ENCODE assay signal across 10 mouse cellular contexts in genomic region chr19:46374477-46375088, GRCm38 (mm10). TPM values are rescaled to one million over a fixed set of nuclear protein-coding genes. Genes with fewer than 3 reads are reported as not detected.
DNase-seq lines count a peak whose midpoint lies in the region; ATAC-seq and TF ChIP-seq lines count a peak whose summit lies in the region.
"Had no signal": no experiment of that assay in that cellular context is flagged by ENCODE, and none has a peak within 500 bp of the region (broad histone marks: within the 10 kb centered on the region; RNA-seq: fewer than 3 reads in every experiment).

No protein-coding gene starts in this region.

- no peak for DNase-seq in heart, postnatal 0 days (ENCODE audit: low spot score)
- DNase-seq in heart, adult 11 months = no peak
- no peak for DNase-seq in forebrain, embryonic 10.5 days (ENCODE audit: extremely low spot score, low spot score)
- no peak for DNase-seq in liver, embryonic 14.5 days (ENCODE audit: low read depth in 3 of 3, low spot score in 3 of 3)
- DNase-seq in adrenal gland, postnatal 14 days = no peak
- DNase-seq in urinary bladder, postnatal 10 days (ENCODE audit: low spot score) = no peak
- DNase-seq: kidney, postnatal 36 days had no signal

- peaks cover 37% of the 10 kb centered on the region for H3K36me3 ChIP-seq in heart, postnatal 0 days (replicated peaks; ENCODE audit: control insufficient read depth, insufficient read depth, low read length)
- peaks cover 18% of the 10 kb centered on the region for H3K36me3 ChIP-seq in ES-Bruce4 (ENCODE audit: control insufficient read depth, insufficient read depth, low read length, poor library complexity, severe bottlenecking)
- peaks cover 43% of the 10 kb centered on the region for H3K36me3 ChIP-seq in forebrain, embryonic 10.5 days (replicated peaks)
- H3K36me3 ChIP-seq in liver, embryonic 14.5 days (replicated peaks; ENCODE audit: control insufficient read depth, insufficient read depth, low read depth) = peaks cover 26% of the 10 kb centered on the region
- peaks cover 23% of the 10 kb centered on the region for H3K36me3 ChIP-seq in intestine, embryonic 15.5 days

- no peak overlapping the region for H3K27ac ChIP-seq in heart, postnatal 0 days (ENCODE audit: low read depth)
- H3K27ac ChIP-seq in ES-Bruce4 (ENCODE audit: insufficient read depth, low read length) = no peak overlapping the region
- peak overlapping the region; percentile 22 for H3K27ac ChIP-seq in forebrain, embryonic 10.5 days
- H3K27ac ChIP-seq in liver, embryonic 14.5 days = no peak overlapping the region
- H3K27ac ChIP-seq in intestine, embryonic 15.5 days = no peak overlapping the region

- H3K4me1 ChIP-seq in heart, postnatal 0 days (ENCODE audit: control insufficient read depth, insufficient read depth) = no peaks in the 10 kb centered on the region
- peaks cover 3% of the 10 kb centered on the region for H3K4me1 ChIP-seq in ES-Bruce4 (ENCODE audit: control insufficient read depth, insufficient read depth, low read length)
- H3K4me1 ChIP-seq in forebrain, embryonic 10.5 days = peaks cover 11% of the 10 kb centered on the region
- H3K4me1 ChIP-seq in liver, embryonic 14.5 days (replicated peaks; ENCODE audit: control insufficient read depth in 2 of 2, insufficient read depth in 2 of 2, low read length in 1 of 2) = no peaks in the 10 kb centered on the region
- no peaks in the 10 kb centered on the region for H3K4me1 ChIP-seq in intestine, embryonic 15.5 days (replicated peaks)

- no peak for TF ChIP-seq POLR2A in ES-Bruce4 (IDR thresholded peaks at IDR 0.05; ENCODE audit: insufficient read depth, low read length)

- no peaks in the 10 kb centered on the region for H3K27me3 ChIP-seq in heart, postnatal 0 days (ENCODE audit: control insufficient read depth, insufficient read depth, low read length)
- H3K27me3 ChIP-seq in ES-Bruce4 (ENCODE audit: control insufficient read depth, insufficient read depth, low read length, poor library complexity, severe bottlenecking) = no peaks in the 10 kb centered on the region
- no peaks in the 10 kb centered on the region for H3K27me3 ChIP-seq in forebrain, embryonic 10.5 days (ENCODE audit: poor library complexity, severe bottlenecking)
- H3K27me3 ChIP-seq in liver, embryonic 14.5 days (ENCODE audit: control insufficient read depth, insufficient read depth, low read length) = no peaks in the 10 kb centered on the region
- no peaks in the 10 kb centered on the region for H3K27me3 ChIP-seq in intestine, embryonic 15.5 days (replicated peaks)

- no peak for TF ChIP-seq CTCF in heart, postnatal 0 days (IDR thresholded peaks at IDR 0.05; ENCODE audit: low read depth)
- no peak for TF ChIP-seq CTCF in ES-Bruce4 (IDR thresholded peaks at IDR 0.05; ENCODE audit: low read depth, low read length)
- TF ChIP-seq CTCF in liver, embryonic 14.5 days (IDR thresholded peaks at IDR 0.05; ENCODE audit: low read depth) = no peak

- peak; percentile 12; the same call in 1 of the 2 replicates for ATAC-seq in heart, postnatal 0 days (ENCODE audit: insufficient read depth, low read depth)
- ATAC-seq in liver, embryonic 14.5 days (ENCODE audit: insufficient read depth) = peak; percentile 29
- ATAC-seq in intestine, embryonic 15.5 days = no peak

- no peak overlapping the region for H3K4me2 ChIP-seq in heart, postnatal 0 days (ENCODE audit: low read depth, low read length)
- H3K4me2 ChIP-seq in liver, embryonic 14.5 days (ENCODE audit: low read depth) = no peak overlapping the region
- no peak overlapping the region for H3K4me2 ChIP-seq in intestine, embryonic 15.5 days (replicated peaks)

- H3K4me3 ChIP-seq in heart, postnatal 0 days (ENCODE audit: low read depth, low read length) = no peak overlapping the region
- H3K4me3 ChIP-seq in ES-Bruce4 (ENCODE audit: low read depth, low read length) = peak overlapping the region; percentile 7; the same call in 1 of the 2 replicates
- H3K4me3 ChIP-seq in forebrain, embryonic 10.5 days = no peak overlapping the region
- H3K4me3 ChIP-seq in liver, embryonic 14.5 days (ENCODE audit: insufficient read depth in 1 of 2, low read depth in 2 of 2, low read length in 2 of 2) = no peak overlapping the region
- H3K4me3 ChIP-seq in intestine, embryonic 15.5 days (replicated peaks) = no peak overlapping the region

- 51% methylated on average over 21 of the region's 21 CpGs for WGBS in heart, postnatal 0 days
- WGBS in forebrain, embryonic 10.5 days = 49% methylated on average over 21 of the region's 21 CpGs
- WGBS in liver, embryonic 14.5 days (ENCODE audit: insufficient replicate concordance) = 78% methylated on average over 21 of the region's 21 CpGs
- 56% methylated on average over 21 of the region's 21 CpGs for WGBS in intestine, embryonic 15.5 days

- no peak for TF ChIP-seq EP300 in heart, postnatal 0 days (IDR thresholded peaks at IDR 0.05; ENCODE audit: low read depth)
- no peak for TF ChIP-seq EP300 in ES-Bruce4 (IDR thresholded peaks at IDR 0.05; ENCODE audit: insufficient read depth, low read depth, low read length)
- TF ChIP-seq EP300 in liver, embryonic 14.5 days (IDR thresholded peaks at IDR 0.05; ENCODE audit: low read depth) = no peak

- H3K9me3 ChIP-seq in heart, postnatal 0 days (replicated peaks; ENCODE audit: control insufficient read depth, low read length) = no peaks in the 10 kb centered on the region
- no peaks in the 10 kb centered on the region for H3K9me3 ChIP-seq in ES-Bruce4 (replicated peaks; ENCODE audit: control insufficient read depth, insufficient read depth, low read length, poor library complexity, severe bottlenecking)
- H3K9me3 ChIP-seq in forebrain, embryonic 10.5 days = no peaks in the 10 kb centered on the region
- H3K9me3 ChIP-seq in liver, embryonic 14.5 days (ENCODE audit: control insufficient read depth, low read length) = no peaks in the 10 kb centered on the region
- no peaks in the 10 kb centered on the region for H3K9me3 ChIP-seq in intestine, embryonic 15.5 days
- H3K9me3 ChIP-seq: G1E had no signal

- H3K9ac ChIP-seq in heart, postnatal 0 days (replicated peaks; ENCODE audit: low read depth, low read length) = no peak overlapping the region
- H3K9ac ChIP-seq in ES-Bruce4 (ENCODE audit: low read depth, poor library complexity, severe bottlenecking) = no peak overlapping the region
- no peak overlapping the region for H3K9ac ChIP-seq in liver, embryonic 14.5 days (replicated peaks)
- H3K9ac ChIP-seq in intestine, embryonic 15.5 days = no peak overlapping the region

RNA-seq across cellular contexts. Expression of gene Actr1a, which starts 21.0 kb away (rescaled TPM):
- 153 and 173 TPM in 2 replicates for total RNA-seq in heart, postnatal 0 days (2014; rRNA removed; ENCODE audit: low replicate concordance)
- 115 and 118 TPM in 2 replicates for polyA plus RNA-seq in heart, postnatal 0 days (2015; fragmentation: Nextera tagmentation; extraction: Ambion mirVana)
- polyA plus RNA-seq in ES-Bruce4 (2011; ENCODE audit: insufficient read depth, insufficient read length, low read depth, missing spikeins) = 75.3 and 92.8 TPM in 2 replicates
- 172 and 185 TPM in 2 replicates for polyA plus RNA-seq in forebrain, embryonic 10.5 days (2016; fragmentation: Nextera tagmentation; extraction: Ambion mirVana)
- 23.5 and 28.1 TPM in 2 replicates for polyA plus RNA-seq in liver, embryonic 14.5 days (2012; rRNA removed)
- polyA plus RNA-seq in liver, embryonic 14.5 days (2014; fragmentation: Nextera tagmentation; extraction: Ambion mirVana) = 47.0 and 51.4 TPM in 2 replicates
- 93.2 and 103 TPM in 2 replicates for total RNA-seq in adrenal gland, postnatal 14 days (2021)
- polyA plus RNA-seq in intestine, embryonic 15.5 days (2015; fragmentation: Nextera tagmentation; extraction: Ambion mirVana) = 114 and 118 TPM in 2 replicates

RNA-seq across cellular contexts. Expression of gene Sufu, which starts 22.1 kb away (rescaled TPM):
- total RNA-seq in heart, postnatal 0 days (2014; rRNA removed; ENCODE audit: low replicate concordance) = 10.4 and 11.0 TPM in 2 replicates
- 9.2 and 9.5 TPM in 2 replicates for polyA plus RNA-seq in heart, postnatal 0 days (2015; fragmentation: Nextera tagmentation; extraction: Ambion mirVana)
- polyA plus RNA-seq in ES-Bruce4 (2011; ENCODE audit: insufficient read depth, insufficient read length, low read depth, missing spikeins) = 16.0 and 16.7 TPM in 2 replicates
- polyA plus RNA-seq in forebrain, embryonic 10.5 days (2016; fragmentation: Nextera tagmentation; extraction: Ambion mirVana) = 47.5 and 50.8 TPM in 2 replicates
- 3.2 and 3.6 TPM in 2 replicates for polyA plus RNA-seq in liver, embryonic 14.5 days (2012; rRNA removed)
- polyA plus RNA-seq in liver, embryonic 14.5 days (2014; fragmentation: Nextera tagmentation; extraction: Ambion mirVana) = 4.2 and 5.4 TPM in 2 replicates
- 19.0 and 23.6 TPM in 2 replicates for total RNA-seq in adrenal gland, postnatal 14 days (2021)
- polyA plus RNA-seq in intestine, embryonic 15.5 days (2015; fragmentation: Nextera tagmentation; extraction: Ambion mirVana) = 20.7 and 21.4 TPM in 2 replicates

RNA-seq across cellular contexts. Expression of gene 2310034G01Rik, which starts 24.5 kb away (rescaled TPM):
- 1.5 TPM in 1 of 2 replicates, not detected in the other for total RNA-seq in heart, postnatal 0 days (2014; rRNA removed; ENCODE audit: low replicate concordance)
- polyA plus RNA-seq in heart, postnatal 0 days (2015; fragmentation: Nextera tagmentation; extraction: Ambion mirVana) = 1.1 and 1.3 TPM in 2 replicates
- polyA plus RNA-seq in ES-Bruce4 (2011; ENCODE audit: insufficient read depth, insufficient read length, low read depth, missing spikeins) = 0.43 TPM in 1 of 2 replicates, not detected in the other
- 1.0 and 1.1 TPM in 2 replicates for polyA plus RNA-seq in forebrain, embryonic 10.5 days (2016; fragmentation: Nextera tagmentation; extraction: Ambion mirVana)
- polyA plus RNA-seq in liver, embryonic 14.5 days (2012; rRNA removed) = 0.17 and 0.21 TPM in 2 replicates
- 0.16 and 0.74 TPM in 2 replicates for polyA plus RNA-seq in liver, embryonic 14.5 days (2014; fragmentation: Nextera tagmentation; extraction: Ambion mirVana)
- 0.38 and 0.74 TPM in 2 replicates for total RNA-seq in adrenal gland, postnatal 14 days (2021)
- 1.1 and 1.7 TPM in 2 replicates for polyA plus RNA-seq in intestine, embryonic 15.5 days (2015; fragmentation: Nextera tagmentation; extraction: Ambion mirVana)
- total RNA-seq: G1E had no signal
- polyA plus RNA-seq: G1E had no signal

RNA-seq across cellular contexts. Expression of gene Mfsd13a, which starts 33.7 kb away (rescaled TPM):
- 5.2 and 21.8 TPM in 2 replicates for total RNA-seq in heart, postnatal 0 days (2014; rRNA removed; ENCODE audit: low replicate concordance)
- polyA plus RNA-seq in heart, postnatal 0 days (2015; fragmentation: Nextera tagmentation; extraction: Ambion mirVana) = 3.2 and 3.7 TPM in 2 replicates
- 47.5 and 51.2 TPM in 2 replicates for polyA plus RNA-seq in ES-Bruce4 (2011; ENCODE audit: insufficient read depth, insufficient read length, low read depth, missing spikeins)
- polyA plus RNA-seq in forebrain, embryonic 10.5 days (2016; fragmentation: Nextera tagmentation; extraction: Ambion mirVana) = 12.5 and 13.3 TPM in 2 replicates
- 9.5 and 12.5 TPM in 2 replicates for polyA plus RNA-seq in liver, embryonic 14.5 days (2012; rRNA removed)
- polyA plus RNA-seq in liver, embryonic 14.5 days (2014; fragmentation: Nextera tagmentation; extraction: Ambion mirVana) = 8.3 and 9.5 TPM in 2 replicates
- total RNA-seq in adrenal gland, postnatal 14 days (2021) = 5.1 and 5.4 TPM in 2 replicates
- polyA plus RNA-seq in intestine, embryonic 15.5 days (2015; fragmentation: Nextera tagmentation; extraction: Ambion mirVana) = 13.5 and 14.2 TPM in 2 replicates
- total RNA-seq: G1E had no signal

RNA-seq across cellular contexts. Expression of gene Cuedc2, which starts 36.1 kb away (rescaled TPM):
- total RNA-seq in heart, postnatal 0 days (2014; rRNA removed; ENCODE audit: low replicate concordance) = 91.7 and 114 TPM in 2 replicates
- 129 and 136 TPM in 2 replicates for polyA plus RNA-seq in heart, postnatal 0 days (2015; fragmentation: Nextera tagmentation; extraction: Ambion mirVana)
- polyA plus RNA-seq in ES-Bruce4 (2011; ENCODE audit: insufficient read depth, insufficient read length, low read depth, missing spikeins) = 65.5 and 78.3 TPM in 2 replicates
- polyA plus RNA-seq in forebrain, embryonic 10.5 days (2016; fragmentation: Nextera tagmentation; extraction: Ambion mirVana) = 206 and 224 TPM in 2 replicates
- 35.3 and 54.9 TPM in 2 replicates for polyA plus RNA-seq in liver, embryonic 14.5 days (2012; rRNA removed)
- 76.6 and 79.2 TPM in 2 replicates for polyA plus RNA-seq in liver, embryonic 14.5 days (2014; fragmentation: Nextera tagmentation; extraction: Ambion mirVana)
- 71.8 and 77.5 TPM in 2 replicates for total RNA-seq in adrenal gland, postnatal 14 days (2021)
- 126 and 138 TPM in 2 replicates for polyA plus RNA-seq in intestine, embryonic 15.5 days (2015; fragmentation: Nextera tagmentation; extraction: Ambion mirVana)
